Mouse (Mus musculus): ENCODE measurements at regions not wholly inside any gene's neighbourhood (a gene's known extent, or its start where the extent isn't known, plus 50 kb on each side); places are given as distances from the start of the nearest gene placed in this dataset.

DNA sequence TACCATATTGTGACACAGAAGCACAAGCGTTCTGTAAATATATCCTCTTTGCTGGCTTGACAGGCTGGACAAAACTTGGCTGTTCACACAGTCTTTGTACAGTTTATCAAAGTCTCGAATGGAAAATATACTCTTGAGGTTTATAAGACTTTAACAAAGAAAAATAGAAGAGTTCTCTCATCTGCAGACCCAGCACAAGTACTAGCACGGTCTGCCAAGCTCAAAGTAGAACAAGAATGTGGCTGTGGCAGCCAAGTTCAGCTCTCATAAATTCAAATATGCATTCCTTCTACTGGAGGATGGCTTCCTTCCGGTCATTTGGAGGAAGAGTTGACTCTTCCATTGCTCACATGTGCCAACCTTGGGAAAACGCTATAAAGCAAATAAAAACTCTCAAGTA is 151.2 kb upstream of the Pik3r1 start:
- intact Hi-C loops (cut with DNase I): loop anchor here (10.0 kb wide), 1 partner anchor 726 kb away; no protein-coding TSS in a partner anchor
- no peak for DNase-seq (ENCODE audit: low spot score in 2 of 2)

DNA sequence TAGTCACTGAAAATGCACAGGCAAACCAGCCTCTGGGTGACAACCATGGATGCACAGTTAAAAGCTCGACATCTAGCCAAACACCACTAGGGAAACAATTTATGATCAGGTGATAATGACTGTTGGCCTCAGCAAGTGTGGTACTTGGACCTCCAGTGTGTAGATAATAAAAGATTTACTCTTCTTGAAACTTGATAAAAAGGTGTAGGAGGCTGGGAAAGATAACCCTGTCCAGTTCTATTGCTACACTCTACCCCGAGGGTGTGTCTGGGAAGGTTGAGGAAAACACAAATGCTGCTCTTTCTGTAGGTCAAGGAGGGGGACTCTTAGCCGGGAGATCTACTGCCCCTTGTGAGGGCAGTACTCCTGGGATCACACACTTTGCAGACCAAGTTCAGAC is 152.4 kb upstream of the Pik3r1 start:
- DNase-seq (ENCODE audit: low spot score in 2 of 2): no peak
- intact Hi-C loops (cut with DNase I): no loop called here

DNA sequence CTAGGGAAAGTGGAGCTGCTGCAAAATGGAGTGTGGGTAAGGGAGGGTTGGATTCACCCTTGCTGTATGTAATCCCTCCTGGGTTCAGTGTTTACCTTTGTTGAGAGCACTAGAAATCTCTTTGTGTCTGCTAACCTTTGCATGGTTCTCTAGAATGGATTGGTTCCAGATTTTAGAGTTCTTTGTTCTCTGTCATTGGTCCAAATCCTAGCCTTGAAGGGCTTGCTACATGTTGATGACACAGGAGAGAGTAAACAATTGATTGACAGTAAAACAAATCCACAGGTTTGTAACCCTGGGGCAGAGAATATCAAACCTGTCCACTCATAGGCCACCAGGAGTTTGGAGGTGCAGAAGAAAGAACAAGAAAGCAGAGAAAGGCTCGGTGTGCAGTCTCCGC is 156.6 kb upstream of the Pik3r1 start:
- no peak for DNase-seq (ENCODE audit: low spot score in 2 of 2)
- intact Hi-C loops (cut with DNase I): no loop called here

DNA sequence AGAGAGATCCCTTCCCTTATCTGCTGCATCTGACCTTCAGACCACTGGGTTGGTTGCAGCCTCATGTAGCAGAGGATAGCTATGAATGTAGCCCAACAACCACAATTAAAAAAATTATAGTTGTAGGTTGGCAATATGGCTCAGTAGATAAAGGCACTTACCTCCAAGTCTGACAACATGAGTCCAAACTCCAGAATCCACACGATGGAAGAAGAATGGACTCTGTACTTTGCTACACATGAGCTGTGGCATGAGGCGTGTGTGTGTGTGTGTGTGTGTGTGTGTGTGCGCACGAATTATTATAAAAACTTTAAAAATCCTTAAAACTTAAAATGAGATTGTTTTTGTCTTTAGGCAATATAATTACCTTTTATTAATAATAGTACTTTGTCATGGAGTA is 163.2 kb upstream of the Pik3r1 start:
- no peak for DNase-seq (ENCODE audit: low spot score in 2 of 2)
- intact Hi-C loops (cut with DNase I): no loop called here

DNA sequence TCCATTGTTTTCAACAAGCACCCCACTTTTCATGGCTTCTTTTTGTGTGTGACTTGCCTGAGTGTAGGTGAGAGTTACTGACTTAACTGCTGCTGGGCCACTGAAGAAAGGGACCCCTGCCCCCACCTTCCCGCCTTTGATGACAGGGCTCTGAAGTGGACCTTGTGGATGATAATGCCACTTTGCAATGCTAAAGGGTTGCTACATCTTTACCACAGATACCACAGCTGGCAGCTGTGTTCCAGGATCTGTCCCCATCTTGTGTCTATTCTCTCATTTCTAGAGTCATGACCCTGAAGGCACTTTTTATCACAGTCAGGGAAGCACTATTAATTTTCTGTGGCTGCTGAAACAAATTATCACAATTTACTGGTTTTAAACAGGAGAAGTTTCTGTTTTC is 163.9 kb upstream of the Pik3r1 start:
- intact Hi-C loops (cut with DNase I): no loop called here
- no peak for DNase-seq (ENCODE audit: low spot score in 2 of 2)

DNA sequence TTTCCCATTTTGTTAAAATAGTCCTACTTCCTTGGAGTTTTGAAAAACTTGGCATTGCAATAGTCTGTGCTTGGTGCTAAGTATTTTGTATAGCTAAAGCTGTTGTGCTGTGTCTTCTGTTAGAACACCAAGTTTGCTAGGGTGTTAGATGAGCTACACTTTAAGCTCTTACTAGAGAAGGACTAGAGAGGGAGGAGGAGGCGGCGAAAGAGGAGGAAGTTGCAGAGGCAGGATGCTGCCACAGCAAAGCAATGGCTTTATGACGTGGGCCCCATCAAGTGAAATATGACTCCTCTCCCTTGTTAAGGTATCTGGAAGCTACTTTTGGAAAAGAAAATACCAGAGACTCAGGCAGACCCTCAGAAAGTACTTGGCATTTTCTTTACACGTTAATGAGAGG is 167.8 kb upstream of the Pik3r1 start:
- intact Hi-C loops (cut with DNase I): no loop called here

DNA sequence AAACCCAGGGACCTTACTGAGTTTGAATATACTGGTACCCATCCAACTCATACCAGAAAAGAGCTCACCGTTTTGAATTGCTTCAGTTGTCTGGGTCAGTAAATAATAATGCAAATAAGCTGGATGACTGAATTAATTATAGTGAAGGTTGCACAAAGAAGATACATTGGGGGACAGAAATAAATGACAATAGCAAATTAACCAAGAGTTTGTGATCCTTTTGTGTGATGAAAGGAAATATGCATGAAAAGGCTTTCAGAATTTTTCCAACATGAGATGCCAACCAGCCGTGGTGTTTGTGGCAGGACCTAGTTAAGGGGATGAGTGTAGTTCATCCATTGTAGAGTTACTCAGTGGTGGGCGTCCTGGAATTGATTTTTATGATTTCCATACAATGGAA is 186.5 kb upstream of the Pik3r1 start:
- intact Hi-C loops (cut with DNase I): no loop called here
- DNase-seq (ENCODE audit: low spot score in 2 of 2): no peak

More for the DNA sequence above, 167.8 kb upstream of the Pik3r1 start:
- DNase-seq (ENCODE audit: low spot score in 2 of 2): no peak

DNA sequence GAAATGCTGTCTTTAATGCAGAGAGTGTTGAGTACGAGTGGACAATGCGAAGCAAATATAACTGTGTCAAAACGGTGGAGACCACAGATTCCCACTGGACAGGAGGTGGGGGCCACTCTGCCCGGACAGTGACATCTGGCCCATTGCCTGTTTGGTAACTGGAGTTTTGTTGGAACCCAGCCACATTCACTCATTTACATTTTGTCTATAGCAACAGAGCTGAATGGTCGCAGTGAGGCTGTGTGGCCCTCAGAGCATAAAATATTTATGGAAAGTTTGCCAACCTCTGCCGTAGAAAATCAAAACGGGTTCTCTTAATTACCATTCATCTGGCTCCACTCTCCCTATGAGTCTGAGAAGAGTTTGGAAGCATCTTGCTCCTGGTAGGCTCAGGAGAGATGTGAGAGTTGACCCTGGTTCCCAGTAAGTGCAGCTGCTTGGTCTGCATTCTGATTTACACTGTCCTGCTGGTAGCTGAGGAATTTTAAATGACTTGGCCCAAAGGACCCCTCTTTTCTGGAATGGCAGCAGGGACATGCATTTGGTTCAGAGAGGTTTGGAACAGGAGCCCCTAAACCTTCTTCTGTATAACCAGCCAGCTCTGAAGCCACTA is 187.9 kb upstream of the Pik3r1 start:
- intact Hi-C loops (cut with DNase I): no loop called here
- DNase-seq (ENCODE audit: low spot score in 2 of 2): no peak

DNA sequence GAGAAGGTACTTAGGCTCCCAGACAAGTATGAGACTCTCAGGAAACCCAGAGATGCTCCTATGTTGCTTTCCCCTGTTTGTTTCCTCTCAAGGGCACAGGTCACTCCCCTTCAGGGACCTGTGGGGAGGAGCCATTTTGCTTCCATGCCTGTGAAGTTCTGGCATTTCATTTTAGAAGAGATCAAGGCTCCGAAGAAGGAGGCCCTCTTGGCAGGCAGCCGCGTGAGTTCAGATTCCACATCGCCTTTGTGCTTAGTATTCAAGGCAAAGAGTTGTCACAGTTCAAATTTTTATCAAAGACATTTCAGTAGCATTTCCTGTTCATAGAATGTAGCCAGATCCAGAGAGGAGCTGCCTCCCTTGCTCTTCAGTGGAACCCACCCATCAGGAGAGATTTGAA is 189.8 kb upstream of the Pik3r1 start:
- intact Hi-C loops (cut with DNase I): no loop called here
- DNase-seq (ENCODE audit: low spot score in 2 of 2): no peak

DNA sequence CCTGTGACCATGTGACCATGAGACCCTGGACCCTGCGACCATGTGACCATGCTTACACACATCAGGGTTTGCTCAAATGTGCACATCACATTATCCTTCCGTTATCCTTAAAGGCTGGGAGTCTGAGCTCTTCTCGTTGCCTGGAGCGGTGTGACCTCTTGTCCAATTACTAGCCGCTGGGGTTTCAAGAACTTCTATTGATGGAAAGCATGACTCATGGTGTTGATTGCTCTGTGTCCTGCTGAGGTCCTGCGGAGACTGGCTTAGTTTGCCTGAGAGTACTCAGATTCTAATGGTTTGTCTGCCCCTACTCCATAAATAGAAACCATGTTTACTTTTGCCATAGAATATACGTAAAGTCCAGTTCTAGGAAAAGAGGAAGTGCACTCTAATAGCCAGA is 197.5 kb upstream of the Pik3r1 start:
- intact Hi-C loops (cut with DNase I): no loop called here
- DNase-seq (ENCODE audit: low spot score in 2 of 2): no peak

DNA sequence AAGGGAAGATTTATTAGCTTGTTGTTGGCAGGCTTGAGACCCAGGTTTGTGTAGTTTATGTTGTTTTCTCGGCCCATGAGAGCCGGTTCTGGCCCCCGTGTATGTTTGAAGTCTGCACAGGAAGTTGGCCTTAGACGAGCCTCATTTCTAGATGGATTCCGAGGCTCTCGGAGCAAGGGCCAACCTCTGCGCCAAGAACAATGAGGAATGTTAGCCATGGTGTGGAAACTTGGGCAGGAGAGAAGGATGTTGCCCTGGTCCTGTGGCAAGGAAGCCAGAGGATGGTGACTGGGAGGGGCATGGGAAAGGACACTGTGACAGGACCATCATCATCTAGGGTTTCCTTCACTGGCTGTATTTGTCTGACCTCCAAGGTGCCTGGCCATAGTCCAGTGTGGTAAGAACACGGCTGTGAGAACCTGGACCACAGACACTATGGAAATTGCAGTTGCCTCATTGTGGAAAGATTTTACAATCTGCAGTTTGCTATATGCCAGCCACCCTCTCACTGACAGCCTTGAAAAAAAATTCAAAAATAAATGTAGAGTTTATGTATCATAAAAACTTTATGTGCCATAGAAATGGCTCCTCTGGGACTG is 198.9 kb upstream of the Pik3r1 start:
- intact Hi-C loops (cut with DNase I): no loop called here
- DNase-seq (ENCODE audit: low spot score in 2 of 2): no peak

DNA sequence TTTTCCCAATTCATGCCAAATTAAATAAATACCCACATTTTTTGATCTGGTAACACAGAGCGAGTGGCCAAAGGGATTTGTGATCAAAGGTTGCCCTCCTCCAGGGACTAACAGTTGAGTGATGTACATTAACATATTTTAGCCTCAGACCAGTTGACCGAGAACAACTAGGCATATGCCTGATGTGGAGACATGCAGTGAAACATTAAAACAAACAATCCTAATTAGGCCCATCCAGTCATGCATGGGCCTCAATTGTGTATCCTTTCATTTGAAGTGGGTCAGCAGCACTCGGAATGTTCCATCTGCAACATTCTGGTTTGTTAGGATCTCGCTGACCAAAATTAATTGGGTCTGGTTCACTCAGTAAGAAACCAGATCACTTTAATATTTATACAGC is 199.4 kb upstream of the Pik3r1 start:
- no peak for DNase-seq (ENCODE audit: low spot score in 2 of 2)
- intact Hi-C loops (cut with DNase I): no loop called here

DNA sequence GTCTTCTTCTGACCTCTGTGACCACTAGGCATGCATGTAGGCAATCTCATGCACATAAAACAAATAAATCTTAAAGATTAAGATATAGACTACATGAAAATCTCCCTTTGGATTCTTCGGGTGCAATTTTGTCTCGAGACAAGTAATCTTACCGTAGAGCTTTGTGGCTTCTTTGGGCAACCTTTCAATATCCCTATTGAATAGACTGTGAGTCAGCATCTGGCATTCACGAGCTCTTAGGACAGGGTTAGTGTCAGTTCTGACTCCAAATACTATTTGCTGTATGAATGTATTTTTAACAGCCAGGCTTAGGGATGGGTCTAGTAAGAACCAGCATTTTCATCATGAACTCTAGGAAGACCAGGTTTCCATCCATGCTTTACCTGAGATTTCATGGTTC is 208.7 kb upstream of the Pik3r1 start:
- DNase-seq (ENCODE audit: low spot score in 2 of 2): no peak
- intact Hi-C loops (cut with DNase I): no loop called here

DNA sequence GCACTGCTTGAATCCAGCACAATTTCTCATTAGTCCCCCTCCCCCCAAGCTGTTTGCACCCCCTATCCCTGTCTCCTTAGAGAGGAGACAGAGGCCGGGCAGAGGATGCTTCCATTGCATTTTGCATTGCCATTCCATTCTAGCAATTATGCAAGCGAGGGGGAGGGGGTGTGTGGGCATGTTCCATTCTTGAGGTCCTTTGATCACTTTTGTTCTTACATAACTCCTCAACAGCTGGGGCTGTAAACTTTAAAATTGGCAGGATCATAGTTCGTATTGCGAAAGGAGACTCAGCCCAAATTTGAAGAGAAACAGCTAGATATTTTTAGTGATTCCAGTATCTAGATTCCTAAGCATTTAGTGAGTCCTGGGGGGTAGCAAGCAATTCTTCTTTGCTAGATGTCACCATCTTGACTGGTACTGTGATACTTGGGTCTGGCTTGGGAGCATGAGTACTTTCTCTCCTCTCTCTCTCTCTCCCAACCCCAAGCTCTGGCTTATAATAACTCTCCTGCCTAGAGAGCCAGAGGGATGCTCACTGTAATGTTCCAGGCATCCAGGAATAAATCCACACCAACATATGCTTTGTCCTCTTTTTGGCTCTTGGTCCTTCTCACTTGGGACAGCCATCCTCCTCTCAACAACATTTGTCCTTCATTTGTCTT is 212.3 kb upstream of the Pik3r1 start:
- DNase-seq (ENCODE audit: low spot score in 2 of 2): no peak
- intact Hi-C loops (cut with DNase I): no loop called here

DNA sequence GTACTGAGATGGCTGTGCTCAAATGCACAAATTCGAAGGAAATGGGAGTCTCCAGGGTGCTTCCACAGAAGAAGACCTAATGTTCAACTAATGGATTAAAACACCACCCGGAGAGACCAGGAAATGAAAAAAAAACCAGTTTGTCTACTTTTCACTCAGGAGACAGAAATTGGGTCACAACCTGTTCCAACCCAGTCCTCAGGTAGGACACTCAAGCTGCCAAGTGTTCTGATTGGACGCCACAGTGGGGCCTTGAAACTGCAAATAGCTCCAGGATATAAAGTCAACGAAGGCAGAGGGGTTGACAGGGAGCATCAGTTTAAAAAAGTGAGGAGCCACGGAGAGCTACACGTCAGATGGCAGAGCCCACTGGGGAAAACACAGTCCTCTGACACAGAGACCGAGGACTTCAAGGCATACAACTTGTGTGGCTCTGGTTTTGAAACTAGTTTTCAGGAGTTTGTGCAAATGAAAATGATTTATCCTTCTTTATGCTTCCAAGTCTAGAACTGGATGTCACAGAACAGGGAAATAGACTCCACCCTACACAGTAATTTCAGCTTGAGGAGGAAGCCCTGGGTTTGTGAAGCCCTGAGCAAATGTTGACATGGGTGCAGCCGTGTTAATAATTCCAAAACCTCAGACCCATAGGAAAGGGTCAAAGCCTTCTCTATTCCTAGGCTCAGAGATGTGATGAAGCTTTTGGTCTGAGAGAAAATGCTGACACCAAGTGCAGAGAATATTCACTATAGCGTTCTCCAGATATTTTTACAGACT is 220.8 kb upstream of the Pik3r1 start:
- intact Hi-C loops (cut with DNase I): no loop called here
- no peak for DNase-seq (ENCODE audit: low spot score in 2 of 2)

DNA sequence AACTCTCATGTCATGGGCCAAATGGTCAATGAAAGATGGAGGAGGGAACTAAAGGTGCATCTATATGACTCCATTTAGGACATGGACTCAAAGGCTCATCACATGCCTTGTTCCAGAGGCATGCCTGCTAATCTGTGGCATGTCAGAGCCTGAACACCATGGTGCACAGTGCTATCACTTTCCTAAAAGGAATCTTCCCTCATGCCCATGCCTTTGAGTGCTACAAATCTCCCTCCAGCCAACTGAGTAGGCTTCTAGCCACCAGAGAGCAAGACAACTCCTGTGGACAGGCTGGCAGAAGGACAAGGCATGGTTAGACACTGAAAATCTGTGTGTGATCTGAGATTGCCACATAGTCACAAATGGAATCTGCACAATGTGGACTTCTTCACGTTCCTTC is 223.7 kb upstream of the Pik3r1 start:
- no peak for DNase-seq (ENCODE audit: low spot score in 2 of 2)
- intact Hi-C loops (cut with DNase I): no loop called here

DNA sequence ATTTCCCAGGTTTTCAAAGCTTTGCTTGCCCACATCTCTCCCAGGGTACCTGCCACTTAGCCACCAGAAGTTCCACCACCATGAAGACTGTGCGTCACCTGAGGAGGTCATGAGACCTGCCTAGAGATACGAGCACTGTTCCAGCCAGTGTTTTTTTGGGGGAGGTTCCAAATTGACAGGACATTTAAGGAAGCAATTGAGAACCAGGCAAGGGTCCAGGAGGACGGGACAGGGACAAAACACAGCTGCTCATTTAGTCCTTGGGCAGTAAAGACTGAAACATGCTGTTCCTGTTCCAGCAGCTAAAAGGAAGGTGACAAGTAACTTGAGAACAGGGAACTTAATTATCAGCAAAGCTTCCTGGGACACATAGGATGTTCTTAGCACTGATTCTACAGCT is 226.8 kb upstream of the Pik3r1 start:
- no peak for DNase-seq (ENCODE audit: low spot score in 2 of 2)
- intact Hi-C loops (cut with DNase I): no loop called here

DNA sequence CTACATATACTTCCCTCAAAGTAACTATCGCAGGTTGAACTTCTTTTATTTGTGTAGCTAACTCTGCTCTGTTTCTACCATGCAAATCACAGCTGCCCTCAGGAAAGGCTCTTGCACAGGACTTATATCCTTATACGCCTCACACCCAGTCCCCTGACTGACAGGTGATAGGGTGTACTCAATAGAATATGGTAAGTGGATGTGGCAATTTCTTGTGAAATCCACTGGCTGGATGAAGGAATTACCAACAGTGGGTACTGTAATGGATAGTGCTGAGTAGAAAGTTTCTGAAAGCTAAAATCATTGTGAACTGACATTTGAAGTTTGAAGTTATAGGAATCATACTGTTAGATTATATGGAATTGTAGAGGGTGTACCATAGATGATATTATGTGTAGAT is 227.5 kb upstream of the Pik3r1 start:
- no peak for DNase-seq (ENCODE audit: low spot score in 2 of 2)
- intact Hi-C loops (cut with DNase I): no loop called here

DNA sequence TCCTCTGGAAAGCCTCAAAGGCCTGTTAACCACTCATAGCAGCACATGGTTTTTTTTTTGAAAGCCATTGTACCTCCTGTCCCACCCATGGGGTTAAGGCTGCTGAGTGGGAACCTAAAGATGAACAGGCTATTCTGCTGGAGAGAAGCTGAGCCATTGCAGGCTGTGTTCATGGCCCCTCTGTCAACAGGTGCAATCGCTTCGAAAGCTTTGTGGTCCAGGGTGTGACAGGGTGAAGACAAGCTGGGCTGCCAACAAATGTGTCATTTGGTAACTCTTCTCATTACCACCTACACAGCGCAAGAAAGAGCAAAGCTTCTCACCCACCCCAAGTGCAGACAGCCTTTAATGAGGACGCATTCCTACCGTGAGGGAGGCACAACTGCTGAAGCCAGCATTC is 228.1 kb upstream of the Pik3r1 start:
- no peak for DNase-seq (ENCODE audit: low spot score in 2 of 2)
- intact Hi-C loops (cut with DNase I): no loop called here

DNA sequence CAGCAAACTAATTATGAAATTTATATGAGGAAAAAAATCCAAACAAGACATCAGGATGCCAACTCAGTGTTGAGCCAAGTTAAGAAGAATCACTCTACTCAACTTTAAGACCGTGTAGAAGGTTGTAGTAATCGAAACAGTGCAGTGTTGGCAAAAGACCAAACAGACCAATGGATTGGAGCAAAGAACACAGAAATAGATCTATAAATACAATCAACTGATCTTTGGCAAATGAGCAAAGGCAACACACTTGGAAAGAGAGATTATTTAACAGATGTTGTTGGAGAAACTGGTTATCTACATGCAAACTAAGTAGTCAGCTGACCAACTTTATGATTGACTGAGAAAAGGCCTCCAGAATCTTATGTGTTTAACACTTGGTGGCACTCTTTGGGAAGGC is 229.4 kb upstream of the Pik3r1 start:
- DNase-seq (ENCODE audit: low spot score in 2 of 2): no peak
- intact Hi-C loops (cut with DNase I): no loop called here

DNA sequence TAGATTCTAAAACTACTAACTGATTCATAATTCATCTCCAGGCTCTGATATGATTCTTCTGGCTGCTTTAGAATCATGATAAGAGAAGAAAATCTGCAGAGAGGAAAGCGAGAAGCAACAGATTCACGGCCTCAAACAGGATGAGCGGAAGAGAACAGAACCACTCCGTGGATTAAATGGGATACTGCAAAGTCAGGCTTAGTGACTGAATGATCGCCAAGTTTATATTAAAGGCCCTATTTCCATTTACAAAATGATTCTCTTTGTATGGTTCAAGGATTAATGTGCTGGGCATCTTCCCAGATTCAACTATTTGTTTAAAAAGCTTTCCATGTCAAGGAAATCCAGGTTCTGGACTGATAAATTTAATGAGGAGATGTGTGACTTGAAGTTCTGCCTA is 238.5 kb upstream of the Pik3r1 start:
- no peak for DNase-seq (ENCODE audit: low spot score in 2 of 2)

More for the DNA sequence above, 238.5 kb upstream of the Pik3r1 start:
- intact Hi-C loops (cut with DNase I): no loop called here
